9 mouse cellular contexts compared by ENCODE assay signal in the genomic region with DNA sequence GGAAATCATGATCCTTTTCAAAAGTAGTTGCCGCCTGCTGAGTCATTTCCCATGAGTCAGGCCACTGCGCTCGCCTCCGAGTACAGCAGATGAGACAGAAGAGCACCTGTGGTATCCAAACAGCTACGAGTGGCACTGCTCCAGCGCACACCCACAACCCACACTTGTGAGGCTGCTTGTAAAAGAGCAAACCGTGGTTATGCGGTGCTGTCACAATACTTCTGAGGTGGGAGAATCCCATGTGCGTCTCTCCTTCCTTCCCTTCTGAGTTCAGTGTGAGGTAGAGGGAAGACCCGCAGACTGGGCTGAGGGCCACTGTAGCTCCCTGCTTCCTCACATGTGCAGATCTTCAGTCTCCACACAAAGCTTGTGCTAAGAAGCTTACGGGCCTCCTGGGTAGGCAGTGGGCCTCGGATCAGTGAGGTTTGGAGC. TPM values are rescaled to one million over a fixed set of nuclear protein-coding genes. Genes with fewer than 3 reads are reported as not detected.
DNase-seq lines count a peak whose midpoint lies in the region; ATAC-seq and TF ChIP-seq lines count a peak whose summit lies in the region.
"Had no signal": no experiment of that assay in that cellular context is flagged by ENCODE, and none has a peak within 500 bp of the region (broad histone marks: within the 10 kb centered on the region; RNA-seq: fewer than 3 reads in every experiment).

A gene (minus strand): TSS at position 360 of the 432 bp plus-strand sequence.

- ATAC-seq in forebrain, postnatal 0 days, result peak; percentile 56
- no peak for ATAC-seq in forebrain, embryonic 11.5 days (replicated peaks; ENCODE audit: low FRiP score)
- ATAC-seq in forebrain, embryonic 14.5 days, result no peak

- H3K4me2 ChIP-seq in forebrain, postnatal 0 days (ENCODE audit: low read depth), result no peak within 1 kb of the TSS
- no peak within 1 kb of the TSS for H3K4me2 ChIP-seq in forebrain, embryonic 11.5 days (ENCODE audit: low read depth, low read length, severe bottlenecking)
- no peak within 1 kb of the TSS for H3K4me2 ChIP-seq in forebrain, embryonic 14.5 days (ENCODE audit: low read length)

- DNase-seq in forebrain, postnatal 0 days, result peak; percentile 20
- no peak for DNase-seq in forebrain, embryonic 11.5 days (ENCODE audit: low spot score)
- peak; percentile 48 for DNase-seq in cerebellum, adult 9-10 months
- DNase-seq in layer of hippocampus, postnatal 25 days (ENCODE audit: extremely low spot score in 1 of 2, low spot score in 1 of 2), result peak; percentile 38 to 40
- peak; percentile 83 for DNase-seq in right cerebral cortex, postnatal 25 days
- no peak for DNase-seq in lung, postnatal 10 days
- no peak for DNase-seq in kidney, adult 11 months
- no peak for DNase-seq in forebrain, embryonic 14.5 days (ENCODE audit: low spot score)

- no peak within 1 kb of the TSS for H3K9ac ChIP-seq in forebrain, postnatal 0 days
- H3K9ac ChIP-seq in forebrain, embryonic 11.5 days (ENCODE audit: low read length), result no peak within 1 kb of the TSS
- H3K9ac ChIP-seq in forebrain, embryonic 14.5 days (ENCODE audit: low read length), result no peak within 1 kb of the TSS

- peak within 1 kb of the TSS; percentile 15; the same call in 1 of the 2 replicates for H3K27ac ChIP-seq in forebrain, postnatal 0 days (ENCODE audit: low read depth, low read length)
- H3K27ac ChIP-seq in forebrain, embryonic 11.5 days (ENCODE audit: low read depth, low read length), result no peak within 1 kb of the TSS
- H3K27ac ChIP-seq in forebrain, embryonic 14.5 days (ENCODE audit: low read depth, low read length), result no peak within 1 kb of the TSS
- H3K27ac ChIP-seq: kidney, postnatal 0 days had no signal

- H3K4me1 ChIP-seq in forebrain, postnatal 0 days (ENCODE audit: insufficient read depth), result no peaks in the 10 kb centered on the region
- H3K4me1 ChIP-seq in forebrain, embryonic 11.5 days (replicated peaks; ENCODE audit: control insufficient read depth, insufficient read depth, low read length), result no peaks in the 10 kb centered on the region
- H3K4me1 ChIP-seq in forebrain, embryonic 14.5 days (ENCODE audit: control insufficient read depth, insufficient read depth, low read length), result 0 out of 2 replicates have a peak, but pooled peaks cover 3% of the 10 kb centered on the region

- H3K36me3 ChIP-seq in forebrain, postnatal 0 days (ENCODE audit: insufficient read depth), result peaks cover 37% of the 10 kb centered on the region
- H3K36me3 ChIP-seq in forebrain, embryonic 11.5 days (ENCODE audit: control insufficient read depth, insufficient read depth, low read length), result peaks cover 2% of the 10 kb centered on the region; the same call in 1 of the 2 replicates
- H3K36me3 ChIP-seq in forebrain, embryonic 14.5 days (ENCODE audit: control insufficient read depth, insufficient read depth, low read length), result peaks cover 24% of the 10 kb centered on the region

- TF ChIP-seq CTCF in forebrain, postnatal 0 days (IDR thresholded peaks at IDR 0.05; ENCODE audit: low read depth), result no peak

- no peak within 1 kb of the TSS for H3K4me3 ChIP-seq in forebrain, postnatal 0 days (ENCODE audit: low read depth, low read length)
- no peak within 1 kb of the TSS for H3K4me3 ChIP-seq in forebrain, embryonic 11.5 days (ENCODE audit: low read depth, low read length)
- H3K4me3 ChIP-seq in forebrain, embryonic 14.5 days (ENCODE audit: low read depth, low read length), result no peak within 1 kb of the TSS

- H3K27me3 ChIP-seq in forebrain, postnatal 0 days (ENCODE audit: insufficient read depth, low read length), result no peaks in the 10 kb centered on the region
- H3K27me3 ChIP-seq in forebrain, embryonic 11.5 days (ENCODE audit: control insufficient read depth, insufficient read depth, low read length), result no peaks in the 10 kb centered on the region; the same call in 1 of the 2 replicates
- no peaks in the 10 kb centered on the region for H3K27me3 ChIP-seq in forebrain, embryonic 14.5 days (replicated peaks; ENCODE audit: control insufficient read depth, insufficient read depth, low read length)

- WGBS in forebrain, postnatal 0 days, result 27% methylated on average over 12 of the region's 12 CpGs
- WGBS in forebrain, embryonic 11.5 days, result 21% methylated on average over 12 of the region's 12 CpGs
- WGBS in forebrain, embryonic 14.5 days, result 21% methylated on average over 12 of the region's 12 CpGs

- no peaks in the 10 kb centered on the region for H3K9me3 ChIP-seq in forebrain, postnatal 0 days (ENCODE audit: low read length)
- no peaks in the 10 kb centered on the region for H3K9me3 ChIP-seq in forebrain, embryonic 11.5 days (ENCODE audit: control insufficient read depth, low read length)
- H3K9me3 ChIP-seq in forebrain, embryonic 14.5 days (replicated peaks; ENCODE audit: control insufficient read depth, low read length), result no peaks in the 10 kb centered on the region

RNA-seq across cellular contexts. Expression of the gene that starts here (rescaled TPM):
- 1.9 and 2.1 TPM in 2 replicates for total RNA-seq in forebrain, postnatal 0 days (2014; rRNA removed)
- polyA plus RNA-seq in forebrain, postnatal 0 days (2015; fragmentation: Nextera tagmentation; extraction: Ambion mirVana), result 0.47 and 0.65 TPM in 2 replicates
- polyA plus RNA-seq in forebrain, embryonic 11.5 days (2014; fragmentation: Nextera tagmentation; extraction: Ambion mirVana), result 0.61 and 0.69 TPM in 2 replicates
- total RNA-seq in layer of hippocampus, postnatal 25 days (2021), result 1 to 10 TPM; 1.2 to 1.9 TPM
- polyA plus RNA-seq in forebrain, embryonic 14.5 days (2014; fragmentation: Nextera tagmentation; extraction: Ambion mirVana), result 0.60 and 0.98 TPM in 2 replicates

Comparison
In these comparisons a context has a peak if more than half of its experiments do, and no peak if none do; other contexts are left out.
1. DNase-seq: peak in forebrain, postnatal 0 days (single experiment), cerebellum, adult 9-10 months (single experiment), layer of hippocampus, postnatal 25 days (2 of 2) and right cerebral cortex, postnatal 25 days (single experiment); none in forebrain, embryonic 11.5 days (single experiment), lung, postnatal 10 days (single experiment), kidney, adult 11 months (single experiment) and forebrain, embryonic 14.5 days (single experiment).